Mouse (Mus musculus): ENCODE measurements around the gene Smtnl1. TPM values are rescaled to one million over a fixed set of nuclear protein-coding genes. Genes with fewer than 3 reads are reported as not detected.

Gene Smtnl1
- 0.21 and 0.24 TPM in 2 replicates for polyA plus RNA-seq (2015; fragmentation: Nextera tagmentation; extraction: Ambion mirVana)

GRCm38 (mm10) chr2:84822552-84822951 is at the start of gene Smtnl1:
Smtnl1 (minus strand) TSS chr2:84822652.
- H3K4me3 ChIP-seq (ENCODE audit: low read length): no peak within 1 kb of the TSS
- H3K9me3 ChIP-seq (replicated peaks; ENCODE audit: control insufficient read depth, low read length): no peaks in the 10 kb centered on the region
- no peak within 1 kb of the TSS for H3K4me2 ChIP-seq (ENCODE audit: low read depth, low read length)
- no peak within 1 kb of the TSS for H3K27ac ChIP-seq (ENCODE audit: low read length)
- ATAC-seq (replicated peaks; ENCODE audit: extremely low read depth, insufficient read depth, low FRiP score): no peak
- WGBS: 56% methylated on average over 13 of the region's 13 CpGs
- H3K36me3 ChIP-seq (ENCODE audit: control insufficient read depth, insufficient read depth): no peaks in the 10 kb centered on the region
- H3K9ac ChIP-seq (ENCODE audit: low read length): no peak within 1 kb of the TSS
- no peaks in the 10 kb centered on the region for H3K27me3 ChIP-seq (ENCODE audit: control insufficient read depth, insufficient read depth, low read length)
- peaks cover 21% of the 10 kb centered on the region for H3K4me1 ChIP-seq (ENCODE audit: control insufficient read depth, insufficient read depth, low read length)

GRCm38 (mm10) chr2:84870623-84871160 is 48.2 kb upstream of the Smtnl1 start:
- no peak overlapping the region for H3K27ac ChIP-seq (ENCODE audit: low read length)
- ATAC-seq (replicated peaks; ENCODE audit: extremely low read depth, insufficient read depth, low FRiP score): no peak
- H3K27me3 ChIP-seq (ENCODE audit: control insufficient read depth, insufficient read depth, low read length): peaks cover 86% of the 10 kb centered on the region
- no peak overlapping the region for H3K9ac ChIP-seq (ENCODE audit: low read length)
- no peaks in the 10 kb centered on the region for H3K9me3 ChIP-seq (replicated peaks; ENCODE audit: control insufficient read depth, low read length)
- WGBS: 57% methylated on average over 4 of the region's 4 CpGs
- H3K4me2 ChIP-seq (ENCODE audit: low read depth, low read length): no peak overlapping the region
- no peak overlapping the region for H3K4me3 ChIP-seq (ENCODE audit: low read length)
- H3K36me3 ChIP-seq (ENCODE audit: control insufficient read depth, insufficient read depth): no peaks in the 10 kb centered on the region
- H3K4me1 ChIP-seq (ENCODE audit: control insufficient read depth, insufficient read depth, low read length): peaks cover 14% of the 10 kb centered on the region

- no peak for ATAC-seq (replicated peaks; ENCODE audit: extremely low read depth, insufficient read depth, low FRiP score)
- no peak overlapping the region for H3K4me2 ChIP-seq (ENCODE audit: low read depth, low read length)
- H3K27me3 ChIP-seq (ENCODE audit: control insufficient read depth, insufficient read depth, low read length): peaks cover 76% of the 10 kb centered on the region
- no peaks in the 10 kb centered on the region for H3K9me3 ChIP-seq (replicated peaks; ENCODE audit: control insufficient read depth, low read length)
- H3K4me3 ChIP-seq (ENCODE audit: low read length): no peak overlapping the region
- no peak overlapping the region for H3K9ac ChIP-seq (ENCODE audit: low read length)
- H3K36me3 ChIP-seq (ENCODE audit: control insufficient read depth, insufficient read depth): no peaks in the 10 kb centered on the region
- H3K4me1 ChIP-seq (ENCODE audit: control insufficient read depth, insufficient read depth, low read length): peaks cover 15% of the 10 kb centered on the region
- no peak overlapping the region for H3K27ac ChIP-seq (ENCODE audit: low read length)
- WGBS: 46% methylated on average over 2 of the region's 2 CpGs
Observed at GRCm38 (mm10) chr2:84868977-84869376, 46.5 kb upstream of the Smtnl1 start.

- Histone ChIP-seq H3K4me1 (ENCODE audit: control insufficient read depth, insufficient read depth, low read length) (peaks cover 15% of the 10 kb centered on the region), H3K4me3 (ENCODE audit: low read length) (no peak overlapping the region), H3K27me3 (ENCODE audit: control insufficient read depth, insufficient read depth, low read length) (peaks cover 72% of the 10 kb centered on the region), H3K27ac (ENCODE audit: low read length) (no peak overlapping the region), H3K9me3 (replicated peaks; ENCODE audit: control insufficient read depth, low read length) (no peaks in the 10 kb centered on the region), H3K9ac (ENCODE audit: low read length) (no peak overlapping the region), H3K36me3 (ENCODE audit: control insufficient read depth, insufficient read depth) (no peaks in the 10 kb centered on the region), H3K4me2 (ENCODE audit: low read depth, low read length) (no peak overlapping the region)
- 8% methylated on average over 5 of the region's 5 CpGs for WGBS
- no peak for ATAC-seq (replicated peaks; ENCODE audit: extremely low read depth, insufficient read depth, low FRiP score)
Observed at GRCm38 (mm10) chr2:84868521-84868943, 46.1 kb upstream of the Smtnl1 start.

- ATAC-seq (replicated peaks; ENCODE audit: extremely low read depth, insufficient read depth, low FRiP score): no peak
- no peak overlapping the region for H3K27ac ChIP-seq (ENCODE audit: low read length)
- peaks cover 46% of the 10 kb centered on the region for H3K27me3 ChIP-seq (ENCODE audit: control insufficient read depth, insufficient read depth, low read length)
- no peaks in the 10 kb centered on the region for H3K9me3 ChIP-seq (replicated peaks; ENCODE audit: control insufficient read depth, low read length)
- peak overlapping the region; percentile 43 for H3K4me3 ChIP-seq (ENCODE audit: low read length)
- peaks cover 7% of the 10 kb centered on the region for H3K4me1 ChIP-seq (ENCODE audit: control insufficient read depth, insufficient read depth, low read length)
- 1% methylated on average over 47 of the region's 47 CpGs for WGBS
- H3K9ac ChIP-seq (ENCODE audit: low read length): peak overlapping the region; percentile 24
- H3K36me3 ChIP-seq (ENCODE audit: control insufficient read depth, insufficient read depth): peaks cover 5% of the 10 kb centered on the region; the same call in 1 of the 2 replicates
- H3K4me2 ChIP-seq (ENCODE audit: low read depth, low read length): peak overlapping the region; percentile 69
Observed at GRCm38 (mm10) chr2:84865616-84866571, 43.4 kb upstream of the Smtnl1 start.

- Histone ChIP-seq H3K4me2 (ENCODE audit: low read depth, low read length) (no peak overlapping the region), H3K9ac (ENCODE audit: low read length) (no peak overlapping the region), H3K27ac (ENCODE audit: low read length) (no peak overlapping the region), H3K4me3 (ENCODE audit: low read length) (no peak overlapping the region), H3K27me3 (ENCODE audit: control insufficient read depth, insufficient read depth, low read length) (peaks cover 23% of the 10 kb centered on the region), H3K36me3 (ENCODE audit: control insufficient read depth, insufficient read depth) (peaks cover 8% of the 10 kb centered on the region), H3K4me1 (ENCODE audit: control insufficient read depth, insufficient read depth, low read length) (peaks cover 7% of the 10 kb centered on the region), H3K9me3 (replicated peaks; ENCODE audit: control insufficient read depth, low read length) (no peaks in the 10 kb centered on the region)
- 71% methylated on average over 3 of the region's 3 CpGs for WGBS
- no peak for ATAC-seq (replicated peaks; ENCODE audit: extremely low read depth, insufficient read depth, low FRiP score)
Observed at GRCm38 (mm10) chr2:84862231-84862630, 39.8 kb upstream of the Smtnl1 start.

GRCm38 (mm10) chr2:84861430-84861829 is 39.0 kb upstream of the Smtnl1 start:
- peaks cover 8% of the 10 kb centered on the region for H3K36me3 ChIP-seq (ENCODE audit: control insufficient read depth, insufficient read depth)
- no peak for ATAC-seq (replicated peaks; ENCODE audit: extremely low read depth, insufficient read depth, low FRiP score)
- no peak overlapping the region for H3K4me3 ChIP-seq (ENCODE audit: low read length)
- peaks cover 7% of the 10 kb centered on the region for H3K4me1 ChIP-seq (ENCODE audit: control insufficient read depth, insufficient read depth, low read length)
- H3K9me3 ChIP-seq (replicated peaks; ENCODE audit: control insufficient read depth, low read length): no peaks in the 10 kb centered on the region
- H3K9ac ChIP-seq (ENCODE audit: low read length): no peak overlapping the region
- 72% methylated on average over 3 of the region's 3 CpGs for WGBS
- H3K4me2 ChIP-seq (ENCODE audit: low read depth, low read length): no peak overlapping the region
- H3K27ac ChIP-seq (ENCODE audit: low read length): no peak overlapping the region
- peaks cover 15% of the 10 kb centered on the region for H3K27me3 ChIP-seq (ENCODE audit: control insufficient read depth, insufficient read depth, low read length)

- no peak overlapping the region for H3K27ac ChIP-seq (ENCODE audit: low read length)
- no peak overlapping the region for H3K9ac ChIP-seq (ENCODE audit: low read length)
- H3K4me2 ChIP-seq (ENCODE audit: low read depth, low read length): no peak overlapping the region
- H3K4me1 ChIP-seq (ENCODE audit: control insufficient read depth, insufficient read depth, low read length): no peaks in the 10 kb centered on the region
- H3K4me3 ChIP-seq (ENCODE audit: low read length): no peak overlapping the region
- H3K9me3 ChIP-seq (replicated peaks; ENCODE audit: control insufficient read depth, low read length): no peaks in the 10 kb centered on the region
- 78% methylated on average over 7 of the region's 7 CpGs for WGBS
- peaks cover 8% of the 10 kb centered on the region for H3K36me3 ChIP-seq (ENCODE audit: control insufficient read depth, insufficient read depth)
- peaks cover 2% of the 10 kb centered on the region for H3K27me3 ChIP-seq (ENCODE audit: control insufficient read depth, insufficient read depth, low read length)
- no peak for ATAC-seq (replicated peaks; ENCODE audit: extremely low read depth, insufficient read depth, low FRiP score)
Observed at GRCm38 (mm10) chr2:84859991-84860780, 37.7 kb upstream of the Smtnl1 start.
